Mouse (Mus musculus) testis, adult 2 months (tissue): ENCODE results near the gene Gm17581.

Experiments used
- CTCF ChIP-seq: fragments of 200-500 bp; IDR thresholded peaks from 2 replicates; pipeline ENCODE4 v1.5.1; 2012; ENCODE audit warnings: low read depth, mild to moderate bottlenecking, inconsistent platforms, low read length, moderate library complexity; ENCODE audit not compliant: control insufficient read depth, insufficient read depth, insufficient replicate concordance
- POLR2A ChIP-seq: fragments of 200-500 bp; IDR thresholded peaks from 2 replicates; pipeline ENCODE4 v1.6.1; 2012; ENCODE audit warnings: low read depth, mild to moderate bottlenecking, inconsistent platforms, low read length, moderate library complexity; ENCODE audit not compliant: control insufficient read depth

DNA sequence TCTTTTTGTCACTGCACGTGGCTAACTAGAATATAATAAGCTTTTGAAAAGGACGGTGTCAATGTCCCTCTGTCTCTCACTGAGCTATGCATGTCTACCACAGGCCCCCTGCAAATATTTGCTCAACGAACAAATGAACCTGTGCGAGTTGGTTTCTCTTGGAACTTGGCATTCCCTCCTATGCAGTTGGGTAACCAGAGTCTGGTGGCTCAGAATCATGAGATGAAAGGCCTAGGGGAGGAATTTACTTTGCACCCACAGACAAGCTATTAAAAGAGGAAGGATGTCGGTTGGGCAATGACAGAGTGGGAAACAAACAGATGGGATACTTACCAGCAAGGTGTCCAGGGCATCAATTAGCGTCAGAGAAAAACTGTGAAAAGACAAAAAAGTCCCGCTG, 9.4 kb downstream of the Gm17581 start:
- TF ChIP-seq CTCF (no peak), POLR2A (no peak)
